Mouse (Mus musculus): Measurements from ENCODE around the gene Vsig2.
A peak's percentile ranks its signal among the peaks of the same experiment; 100 is the strongest.

DNA sequence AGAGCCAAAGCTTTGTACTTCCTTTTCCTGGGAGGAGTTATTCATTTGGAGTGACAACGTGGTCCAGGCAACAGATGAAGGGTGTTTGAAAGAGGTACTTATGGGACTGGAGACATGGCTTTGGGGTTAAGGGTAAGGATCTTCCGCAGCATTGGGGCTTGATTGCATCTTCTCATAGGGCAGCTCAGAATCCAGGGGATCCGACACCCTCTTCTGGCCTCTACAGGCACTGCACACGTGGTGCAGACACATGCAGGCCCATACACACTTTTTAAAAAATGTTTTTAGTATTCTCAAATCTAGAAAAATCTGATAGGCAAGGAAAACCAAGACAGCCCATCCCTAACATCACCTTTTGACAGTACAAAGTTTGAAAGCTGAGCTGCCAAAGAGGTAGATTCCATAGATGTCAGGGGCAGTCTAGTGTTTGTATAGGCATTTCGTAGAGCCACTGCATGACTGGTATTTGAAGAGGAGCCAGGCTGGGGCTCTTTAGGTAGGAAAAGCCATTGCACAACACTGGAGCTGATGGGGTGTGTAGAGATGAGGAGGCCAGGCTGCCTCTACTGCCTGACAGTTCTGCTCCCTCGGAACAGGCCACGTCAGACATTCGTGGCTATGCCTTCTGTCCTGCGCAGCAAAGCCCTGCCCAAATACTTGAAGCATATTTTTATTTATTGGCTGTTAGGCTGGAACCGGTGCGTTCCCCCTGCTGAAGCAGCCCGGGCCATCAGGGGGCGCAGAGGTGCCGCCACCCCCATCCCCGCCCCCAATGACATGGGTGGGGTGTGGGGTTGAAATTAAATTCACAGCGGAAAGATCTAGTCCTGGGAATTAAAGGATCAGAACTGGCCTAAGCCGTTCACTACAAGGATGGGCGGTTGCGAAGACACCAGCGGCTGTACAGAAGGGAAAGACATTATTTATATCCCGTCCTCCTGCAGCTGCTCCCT is 12.3 kb upstream of the Vsig2 start:
- TF ChIP-seq EP300 (IDR thresholded peaks at IDR 0.05; ENCODE audit: low read depth) (no peak), CTCF (IDR thresholded peaks at IDR 0.05; ENCODE audit: low read depth) (peak; percentile 45)
